Mouse (Mus musculus) T-cell, adult 2 months (primary cell): ENCODE measurements around the gene Degs1.

ENCODE experiments used
- DNase-seq: peaks from one replicate; pipeline ENCODE4 v3.0.0; 2022; ENCODE audit warnings: low spot score

Gene Degs1

GRCm38 (mm10) chr1:182280577-182280976, 2.0 kb downstream of the Degs1 start:
- DNase-seq, result peak; percentile 24

GRCm38 (mm10) chr1:182280046-182280445, 2.6 kb downstream of the Degs1 start:
- DNase-seq, result no peak

DNA sequence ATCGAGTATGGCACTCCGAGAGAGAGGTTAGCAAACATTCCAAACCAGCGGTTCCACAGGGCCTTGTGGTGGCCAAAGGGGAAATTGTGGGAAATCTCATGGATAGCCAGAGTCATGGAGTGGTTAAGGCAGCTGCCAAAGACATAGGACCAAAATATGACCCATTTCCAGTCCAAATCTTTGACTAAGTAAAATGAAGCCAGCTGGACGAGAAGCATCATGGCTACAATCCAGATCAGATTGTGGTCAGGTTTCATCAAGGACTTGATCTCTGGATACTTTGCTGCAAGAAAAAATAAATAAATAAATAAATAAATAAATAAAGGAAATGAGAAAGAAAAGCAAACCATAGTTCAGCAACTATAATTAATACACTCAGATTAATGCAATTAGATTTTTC, 3.2 kb downstream of the Degs1 start:
- DNase-seq, result no peak

DNA sequence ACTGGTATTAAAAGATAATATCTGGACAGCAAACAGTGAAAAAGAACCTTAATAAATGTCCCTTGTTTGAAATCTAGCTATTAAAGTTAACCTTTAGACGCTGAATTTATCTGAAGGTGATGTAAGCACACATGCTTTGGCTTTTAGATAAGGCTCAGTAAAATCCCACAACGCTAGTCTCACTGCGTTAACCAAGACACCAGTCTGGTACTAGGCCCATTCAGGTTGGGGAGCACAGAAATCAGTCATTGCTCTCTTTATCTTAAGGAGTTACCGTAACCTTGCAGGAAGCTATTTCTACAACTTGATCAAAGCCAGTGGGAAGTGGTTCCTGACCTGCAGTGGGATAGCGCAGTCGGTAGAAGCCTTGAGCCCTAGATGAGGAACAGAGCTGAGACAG, 7.5 kb downstream of the Degs1 start:
- DNase-seq, result no peak

GRCm38 (mm10) chr1:182271632-182272031, 11.0 kb downstream of the Degs1 start:
- no peak for DNase-seq

DNA sequence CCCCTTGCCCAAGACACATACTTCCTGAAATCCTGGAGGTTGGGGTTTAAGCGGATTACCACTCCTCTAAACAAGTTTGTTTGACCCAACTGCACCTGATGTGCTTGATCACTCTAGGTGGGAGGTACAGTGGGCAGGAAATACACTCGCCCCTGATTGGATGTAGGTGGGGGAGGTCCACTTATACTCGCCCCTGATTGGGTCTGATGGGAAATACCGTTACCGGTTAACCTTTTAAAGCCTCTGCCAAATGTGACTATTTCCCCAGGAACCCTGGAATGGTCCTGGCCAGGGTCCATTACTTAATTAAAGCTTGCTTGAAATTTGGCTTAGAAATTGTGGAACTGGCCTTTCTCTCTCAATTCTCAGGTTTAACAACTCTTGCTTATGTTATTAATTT, 11.5 kb downstream of the Degs1 start:
- no peak for DNase-seq

- DNase-seq, result no peak
Observed at GRCm38 (mm10) chr1:182268317-182268716, 14.3 kb downstream of the Degs1 start.

- no peak for DNase-seq
Observed at GRCm38 (mm10) chr1:182266028-182266525, 16.5 kb downstream of the Degs1 start.

GRCm38 (mm10) chr1:182256041-182256680, 26.4 kb downstream of the Degs1 start:
- DNase-seq, result no peak

- DNase-seq, result peak; percentile 60
Observed at GRCm38 (mm10) chr1:182255031-182255430, 27.6 kb downstream of the Degs1 start.

DNA sequence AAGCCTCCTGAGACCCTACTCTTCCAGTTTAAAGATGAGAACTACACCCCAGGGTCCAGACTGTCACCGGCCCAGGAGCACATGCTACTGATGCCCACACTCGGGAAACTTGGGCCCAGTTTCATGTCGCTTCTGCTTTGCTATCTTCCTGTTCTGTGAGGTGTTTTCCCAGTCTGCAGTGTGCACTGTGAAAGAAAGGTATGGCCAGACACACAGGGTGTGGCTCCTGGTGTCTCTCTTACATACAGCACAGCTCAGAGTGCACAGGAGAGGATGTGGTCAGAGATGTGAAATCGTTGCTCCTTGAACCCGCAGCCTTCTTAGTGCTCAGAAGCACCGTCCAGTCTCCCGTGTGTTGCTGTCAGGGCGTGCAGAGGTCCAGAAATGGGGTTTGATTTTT, 28.0 kb downstream of the Degs1 start:
- peak; percentile 74 for DNase-seq

DNA sequence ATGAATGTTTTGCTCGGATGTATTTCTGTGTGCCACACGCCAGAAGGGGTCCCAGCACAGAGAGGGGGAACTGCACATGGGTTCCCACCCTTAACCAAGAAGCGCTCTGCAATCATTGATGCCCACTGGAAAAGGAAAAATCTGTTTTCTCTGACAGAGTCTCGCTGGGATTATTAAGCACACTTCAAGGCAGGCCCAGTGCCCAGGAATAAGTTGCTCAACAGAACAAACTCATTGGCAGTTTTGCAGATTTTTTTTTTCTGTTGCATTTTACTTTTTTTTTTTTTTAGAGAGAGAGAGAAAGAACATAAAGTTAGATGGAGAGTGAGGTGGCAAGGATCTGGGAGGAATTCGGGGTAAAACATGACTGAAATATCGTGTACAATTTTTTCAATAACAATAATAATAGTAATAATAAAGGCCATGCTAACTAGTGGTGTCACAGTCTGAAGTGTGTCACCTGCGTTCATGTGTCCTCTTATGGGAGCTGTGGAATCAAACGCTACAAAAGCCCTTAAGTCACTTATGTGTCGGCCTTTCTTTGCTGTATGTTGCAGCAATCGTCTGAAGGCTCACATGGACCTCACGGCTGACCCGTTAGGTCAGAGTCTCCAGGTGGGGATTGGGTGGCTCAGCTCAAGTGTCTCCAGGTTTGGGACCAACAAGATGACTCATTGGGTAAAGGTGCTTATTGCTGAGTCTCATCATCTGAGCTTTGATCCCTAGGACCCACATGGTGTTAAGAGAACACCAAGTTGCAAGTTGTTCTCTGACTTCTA, 28.7 kb downstream of the Degs1 start:
- no peak for DNase-seq

DNA sequence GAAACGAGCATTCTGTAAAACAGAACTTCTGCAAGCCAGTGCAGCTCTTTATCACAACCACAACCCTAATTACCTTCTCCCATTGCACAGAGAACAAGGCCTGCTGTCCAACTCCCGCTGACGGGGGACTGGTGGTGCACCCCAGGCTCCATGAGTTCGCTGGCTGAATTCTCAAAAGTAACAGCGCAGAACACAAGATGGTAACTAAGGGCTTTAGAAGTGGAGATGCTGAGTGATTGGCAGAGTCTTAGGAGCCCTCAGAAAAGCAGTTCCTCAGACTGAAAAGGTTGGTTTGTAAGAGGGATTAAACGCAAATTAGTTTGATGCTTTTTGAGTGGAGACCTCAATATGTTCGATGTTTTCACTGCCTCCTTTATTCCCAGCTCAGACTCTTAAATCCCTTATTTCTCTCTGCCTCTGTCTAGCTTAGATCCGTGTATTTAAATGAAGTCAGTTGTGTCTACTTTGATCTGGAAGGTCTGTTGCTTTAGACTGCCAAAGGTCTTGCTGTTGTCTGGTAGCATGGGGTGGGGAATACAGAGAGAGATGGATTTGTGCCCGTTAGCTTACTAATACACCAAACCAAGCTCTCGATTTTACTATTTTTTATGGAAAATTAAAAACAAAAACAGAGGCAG, 30.0 kb downstream of the Degs1 start:
- DNase-seq, result no peak

GRCm38 (mm10) chr1:182250734-182251133, 31.9 kb downstream of the Degs1 start:
- no peak for DNase-seq

DNA sequence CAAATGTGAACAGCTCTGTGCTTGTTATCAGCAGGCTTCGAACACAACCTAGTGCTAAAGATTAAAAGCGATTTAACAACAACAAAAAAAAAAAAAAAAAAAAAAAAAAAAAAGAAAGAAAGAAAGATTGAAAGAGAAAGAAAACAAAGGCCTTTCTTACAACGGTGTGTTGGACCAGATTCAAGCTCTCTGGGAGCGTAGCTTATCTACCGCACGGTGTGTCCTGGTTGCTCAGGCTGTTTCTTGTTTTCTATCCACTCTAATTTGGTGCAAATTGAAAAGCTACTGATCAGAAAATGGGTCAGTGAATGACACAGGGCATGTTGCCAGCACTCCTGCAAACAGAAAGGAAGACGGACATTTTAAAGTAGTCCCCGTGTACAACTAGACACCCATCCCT, 33.3 kb downstream of the Degs1 start:
- DNase-seq, result no peak

DNA sequence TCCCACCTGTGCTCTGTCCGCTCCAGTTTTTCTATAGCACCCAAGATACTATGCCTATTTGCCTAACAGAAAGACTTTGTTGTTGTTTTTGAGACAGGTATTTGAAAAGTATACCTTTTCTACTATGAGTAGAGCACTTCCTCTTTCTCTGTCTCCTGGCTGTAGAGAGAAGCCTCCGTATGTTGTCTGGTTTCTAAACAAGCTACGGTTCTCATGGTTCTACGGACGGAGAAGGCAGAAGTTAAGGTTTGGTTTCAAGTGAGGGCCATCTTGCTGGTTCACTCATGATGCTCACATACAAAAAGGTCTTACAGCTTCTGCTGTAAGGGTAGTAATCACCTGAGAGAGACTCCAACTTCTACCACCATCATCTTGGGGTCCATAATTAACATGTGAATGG, 37.6 kb downstream of the Degs1 start:
- DNase-seq, result no peak

- no peak for DNase-seq
Observed at GRCm38 (mm10) chr1:182238056-182238703, 44.4 kb downstream of the Degs1 start.

DNA sequence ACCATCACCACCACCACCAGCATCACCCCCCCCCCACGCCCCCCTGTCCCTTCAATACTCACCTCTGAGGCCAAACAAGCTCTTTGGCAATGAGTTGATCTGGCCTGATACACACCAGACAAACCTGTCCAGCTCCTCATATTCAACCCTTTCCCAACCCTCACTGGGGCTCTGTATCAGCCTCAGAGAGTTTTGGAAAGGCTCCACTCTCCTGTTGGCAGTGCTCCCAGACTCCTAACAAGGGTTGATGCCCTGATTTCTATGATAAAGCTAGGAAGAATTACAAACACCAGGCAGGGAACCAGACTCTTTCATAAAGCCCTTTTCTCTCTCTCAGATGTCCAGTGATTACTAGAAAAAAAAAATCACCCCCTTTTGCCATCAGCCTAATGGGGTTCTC, 45.2 kb downstream of the Degs1 start:
- no peak for DNase-seq

DNA sequence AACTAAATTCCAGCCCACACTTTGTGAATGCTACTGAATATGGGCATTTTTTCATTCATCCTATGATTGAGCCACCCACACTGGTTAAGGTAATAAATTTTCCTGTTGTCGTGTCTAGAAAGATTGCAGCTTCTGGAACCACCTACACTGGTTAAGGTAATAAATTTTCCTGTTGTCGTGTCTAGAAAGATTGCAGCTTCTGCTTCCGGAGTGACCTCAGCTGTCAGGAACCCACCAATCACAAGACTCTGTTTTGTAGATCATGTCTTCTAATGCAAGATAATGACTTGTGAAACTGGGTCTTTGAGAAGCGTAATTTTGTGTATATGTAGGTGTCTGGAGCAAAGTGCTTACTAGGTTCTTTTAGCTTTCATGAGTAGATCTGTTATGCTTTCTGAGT, 47.4 kb downstream of the Degs1 start:
- DNase-seq, result no peak

DNA sequence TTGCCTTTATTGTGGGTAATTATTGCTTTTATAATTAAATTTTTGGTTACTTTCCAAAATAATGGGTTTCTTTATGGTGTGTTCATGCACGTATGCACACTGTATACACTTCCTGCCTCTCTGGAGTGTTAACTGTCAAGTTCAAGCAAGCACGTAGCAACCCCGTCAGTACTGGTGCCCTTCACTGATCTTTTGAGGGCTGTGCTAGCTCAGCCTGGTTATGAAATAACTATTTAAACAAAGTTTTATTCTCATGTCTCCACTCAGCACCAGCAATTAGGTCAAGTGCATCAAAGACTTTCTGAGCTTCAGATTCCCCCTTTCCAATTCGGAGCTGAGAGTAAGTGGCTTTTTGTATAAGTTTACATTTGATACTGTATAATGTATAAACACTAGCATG, 53.2 kb downstream of the Degs1 start:
- no peak for DNase-seq

DNA sequence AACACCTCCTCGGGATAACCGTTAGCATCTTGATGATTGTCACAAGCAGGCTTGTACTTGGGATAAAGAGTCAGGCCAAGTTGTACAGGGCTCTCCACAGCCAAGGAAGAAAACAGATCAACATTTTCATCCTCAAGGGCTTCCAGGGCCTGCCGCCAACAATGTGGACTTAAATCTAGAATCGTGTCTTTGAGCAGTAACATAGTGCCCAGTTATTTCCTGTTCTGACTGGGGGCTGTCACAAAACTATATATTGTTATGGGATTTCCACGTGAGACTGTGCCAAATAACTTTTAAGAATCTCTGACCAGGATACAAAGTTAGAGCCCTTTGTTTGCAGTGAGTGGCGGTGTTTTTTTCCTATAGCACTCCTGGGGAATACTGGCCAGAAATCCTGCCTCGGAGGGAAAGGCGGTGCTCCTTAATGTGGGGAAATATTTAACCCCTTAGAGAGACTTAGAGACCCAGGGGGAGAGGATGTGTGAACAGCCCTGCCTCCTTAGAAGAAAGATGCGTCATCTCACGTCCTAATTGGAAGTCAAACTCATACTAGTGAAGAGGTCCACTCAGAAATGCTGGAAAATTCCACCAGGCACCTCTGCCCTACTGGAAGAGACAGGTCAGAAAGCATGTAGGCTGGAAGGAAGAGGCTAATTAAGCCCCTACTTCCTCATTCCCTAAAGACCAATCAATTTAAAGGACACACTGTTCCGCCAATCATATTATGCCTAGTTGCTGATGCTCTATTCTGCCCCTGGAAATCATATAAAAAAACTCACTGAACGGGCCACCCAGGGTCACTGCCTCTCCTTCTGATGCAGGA, 55.3 kb downstream of the Degs1 start:
- DNase-seq, result no peak

DNA sequence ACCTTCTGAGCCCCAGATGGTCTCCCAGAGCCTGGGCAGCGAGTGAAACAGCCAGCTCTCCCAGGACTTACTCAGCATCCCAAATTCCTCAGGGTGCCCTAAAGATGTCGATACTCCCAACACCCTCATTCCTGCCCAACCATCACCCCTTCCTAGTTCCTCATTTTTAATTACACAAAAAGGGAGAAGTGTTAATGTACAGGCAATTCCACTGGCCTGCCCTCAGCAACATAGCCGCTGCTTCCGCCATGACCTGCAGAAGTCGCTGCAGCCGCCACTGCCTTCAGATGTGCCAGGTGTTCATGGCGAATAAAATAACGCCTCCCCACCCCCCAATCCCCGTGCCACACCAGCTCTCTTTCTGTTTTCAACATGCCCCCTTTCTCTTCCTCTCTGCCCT, 56.3 kb downstream of the Degs1 start:
- DNase-seq, result no peak
